Mouse (Mus musculus) olfactory bulb, adult 2 months (tissue): ENCODE data around the gene Trio. TPM values are rescaled to one million over a fixed set of nuclear protein-coding genes. Genes with fewer than 3 reads are reported as not detected.

Experiments used
- H3K27ac ChIP-seq: fragments of 200-500 bp; 2 replicates; pipeline ENCODE4 v1.5.1; 2012; ENCODE audit warnings: low read depth, low read length; ENCODE audit not compliant: insufficient read depth
- H3K4me1 ChIP-seq: fragments of 200-500 bp; 2 replicates; pipeline ENCODE4 v1.6.1; 2012; ENCODE audit warnings: low read length; ENCODE audit not compliant: control insufficient read depth, insufficient read depth
- H3K4me3 ChIP-seq: fragments of 200-500 bp; 2 replicates; pipeline ENCODE4 v1.5.1; 2012; ENCODE audit warnings: mild to moderate bottlenecking, low read depth, low read length, moderate library complexity; ENCODE audit not compliant: insufficient read depth
- CTCF ChIP-seq: fragments of 200-500 bp; IDR thresholded peaks from 2 replicates; pipeline ENCODE4 v1.5.1; 2012; ENCODE audit warnings: low read depth, mild to moderate bottlenecking, low read length, moderate library complexity; ENCODE audit not compliant: insufficient read depth
- POLR2A ChIP-seq: fragments of 200-500 bp; IDR thresholded peaks from 2 replicates; pipeline ENCODE4 v1.6.1; 2012; ENCODE audit warnings: mild to moderate bottlenecking, low read depth, low read length, moderate library complexity; ENCODE audit not compliant: insufficient read depth
- WGBS: fragments of 180-500 bp; shearing (Covaris S2); methylation state at CpG from one replicate; pipeline ENCODE4 v1.1.7; 2018; 5-methylcytosine and 5-hydroxymethylcytosine counted together
- polyA plus RNA-seq: library from polyadenylated mRNA; stranded (reverse); fragments of >200 nt; gene quantifications from 2 replicates; pipeline ENCODE4 v1.2.4, GENCODE M21; 2012; ENCODE audit warnings: low replicate concordance; ENCODE audit not compliant: missing spikeins, insufficient read depth, insufficient read length

The Trio gene
- polyA plus RNA-seq, 1 experiment, result 76.4 TPM

DNA sequence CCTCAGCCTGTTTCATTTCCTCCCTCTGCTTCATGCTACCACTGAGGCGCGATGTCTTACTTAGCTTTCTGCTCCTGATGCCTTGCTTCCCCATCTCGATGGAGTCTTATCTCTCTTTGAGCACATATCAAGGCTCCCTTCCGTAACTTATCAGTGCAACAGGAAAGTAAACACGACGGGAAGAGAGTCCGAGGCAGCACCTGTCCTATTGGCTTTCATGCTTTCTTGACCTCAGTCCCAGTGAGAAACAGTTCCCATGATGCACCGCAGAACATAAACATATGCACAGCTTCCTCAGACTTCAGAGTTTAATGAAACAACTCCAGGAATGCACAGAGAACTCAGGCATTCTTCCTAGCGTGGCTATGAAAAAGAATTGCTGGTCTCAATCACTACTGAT lies 65.0 kb downstream of the Trio start:
- Histone ChIP-seq H3K4me1 (peaks cover 24% of the 10 kb centered on the region), H3K27ac (no peak overlapping the region), H3K4me3 (no peak overlapping the region)
- TF ChIP-seq CTCF (no peak), POLR2A (no peak)
- WGBS, result 83% methylated on average over 9 of the region's 9 CpGs

DNA sequence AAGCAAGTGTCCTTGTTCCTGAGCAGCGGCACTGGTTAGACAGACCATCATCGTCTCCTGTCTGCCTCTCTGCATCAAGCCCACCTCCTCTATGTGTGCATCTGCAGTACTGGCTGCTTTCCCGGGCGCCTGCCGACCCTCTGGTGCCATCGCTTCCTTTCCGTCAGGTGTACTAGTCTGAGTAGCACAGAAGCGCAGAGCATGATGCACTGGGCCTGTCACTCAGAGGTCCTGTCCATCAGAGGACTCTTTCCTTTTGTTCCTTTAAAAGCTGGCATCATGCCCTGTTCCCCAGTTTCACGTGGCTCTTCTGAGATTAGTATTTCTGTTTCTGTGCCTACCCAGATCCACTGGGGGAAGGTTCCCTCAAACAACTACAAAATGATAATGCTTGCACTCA lies 67.8 kb downstream of the Trio start:
- Histone ChIP-seq H3K4me3 (no peak overlapping the region), H3K27ac (no peak overlapping the region), H3K4me1 (peaks cover 28% of the 10 kb centered on the region)
- WGBS, result 65% methylated on average over 9 of the region's 9 CpGs
- TF ChIP-seq POLR2A (no peak), CTCF (no peak)

DNA sequence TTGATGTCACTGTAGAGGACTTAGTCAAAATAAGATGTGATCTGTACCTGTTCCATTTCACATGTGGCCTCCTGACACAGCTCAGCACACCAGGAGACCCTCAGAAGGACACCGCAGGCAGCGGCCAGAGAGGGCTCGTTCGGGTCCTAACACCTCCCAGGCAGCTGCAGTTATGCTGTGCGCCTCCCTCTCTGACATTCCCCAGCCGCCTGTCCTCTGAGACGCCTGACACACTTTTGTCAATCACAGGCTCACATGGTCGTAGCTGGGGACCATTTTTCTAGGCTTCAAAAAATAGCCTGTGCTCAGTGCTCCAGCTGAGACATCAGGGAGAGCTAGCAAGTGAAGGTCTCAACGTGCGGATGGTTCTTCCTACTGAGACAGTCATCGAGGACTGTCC lies 70.0 kb downstream of the Trio start:
- no peak overlapping the region for H3K27ac ChIP-seq
- no peak overlapping the region for H3K4me3 ChIP-seq
- TF ChIP-seq CTCF (no peak), POLR2A (no peak)
- 62% methylated on average over 11 of the region's 11 CpGs for WGBS
- peaks cover 28% of the 10 kb centered on the region for H3K4me1 ChIP-seq

DNA sequence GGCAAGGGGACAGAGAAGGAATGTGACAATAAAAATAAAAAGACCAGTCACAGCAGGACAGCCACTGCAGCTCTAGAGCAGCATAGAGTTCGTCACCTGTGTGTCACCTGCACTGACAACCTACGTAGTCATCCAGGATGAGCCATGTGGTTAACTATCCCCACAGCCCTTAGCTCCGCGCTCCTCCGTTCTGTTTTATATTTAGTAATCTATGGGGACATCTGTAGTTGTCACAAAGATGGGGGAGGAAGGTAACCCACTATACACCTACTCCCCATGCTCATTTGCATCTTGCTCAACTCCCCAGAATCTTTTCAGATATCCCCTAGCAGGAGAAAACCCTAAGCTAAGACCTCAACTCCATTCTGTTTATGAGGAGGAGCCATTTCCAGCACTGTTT lies 71.3 kb downstream of the Trio start:
- peaks cover 20% of the 10 kb centered on the region for H3K4me1 ChIP-seq
- no peak overlapping the region for H3K4me3 ChIP-seq
- whole genome bisulfite sequencing, result 82% methylated on average over 5 of the region's 5 CpGs
- no peak for TF ChIP-seq POLR2A
- no peak for TF ChIP-seq CTCF
- no peak overlapping the region for H3K27ac ChIP-seq

DNA sequence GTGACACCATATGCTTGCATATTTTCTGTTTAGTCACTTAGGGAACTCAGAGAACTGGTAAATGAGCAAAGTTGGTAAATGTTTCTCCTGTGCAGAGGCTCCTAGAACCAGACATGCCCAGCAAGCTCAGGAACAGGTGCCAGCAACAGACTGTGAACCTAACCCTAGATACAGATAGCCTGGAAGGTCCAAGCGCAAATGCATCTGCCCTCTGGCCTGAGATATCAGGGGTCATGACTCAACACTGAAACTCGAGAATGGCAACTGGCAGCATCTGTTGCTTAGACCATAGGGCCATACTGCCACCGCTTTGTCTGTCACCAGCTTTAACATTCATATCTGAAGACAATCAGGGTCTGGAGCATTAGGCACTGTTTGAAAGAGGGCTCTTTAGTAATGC lies 72.1 kb downstream of the Trio start:
- TF ChIP-seq CTCF, result no peak
- no peak for TF ChIP-seq POLR2A
- WGBS, result 90% methylated on average over 3 of the region's 3 CpGs
- peaks cover 20% of the 10 kb centered on the region for H3K4me1 ChIP-seq
- no peak overlapping the region for H3K27ac ChIP-seq
- no peak overlapping the region for H3K4me3 ChIP-seq

DNA sequence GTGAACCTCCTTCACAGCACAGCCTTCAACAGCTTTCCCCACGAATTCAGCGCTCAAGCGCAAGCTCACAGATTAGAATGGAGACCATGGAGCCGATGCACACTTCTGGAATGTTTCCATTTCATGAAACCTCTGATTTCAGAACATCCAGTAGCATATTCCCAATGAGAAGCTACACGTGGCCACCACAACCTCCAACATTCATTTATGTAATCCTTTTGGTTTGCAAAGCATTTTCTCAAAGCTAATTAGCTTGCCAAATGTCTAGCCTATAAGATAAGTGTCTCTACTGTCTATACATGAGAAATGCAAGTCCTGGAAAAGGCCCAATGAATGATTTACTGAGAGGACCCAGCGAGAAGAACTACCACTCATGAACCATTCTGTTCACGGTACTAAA lies 74.5 kb downstream of the Trio start:
- Histone ChIP-seq H3K4me1 (peaks cover 20% of the 10 kb centered on the region), H3K27ac (no peak overlapping the region), H3K4me3 (no peak overlapping the region)
- TF ChIP-seq CTCF, result no peak
- no peak for TF ChIP-seq POLR2A
- 93% methylated on average over 7 of the region's 7 CpGs for WGBS

DNA sequence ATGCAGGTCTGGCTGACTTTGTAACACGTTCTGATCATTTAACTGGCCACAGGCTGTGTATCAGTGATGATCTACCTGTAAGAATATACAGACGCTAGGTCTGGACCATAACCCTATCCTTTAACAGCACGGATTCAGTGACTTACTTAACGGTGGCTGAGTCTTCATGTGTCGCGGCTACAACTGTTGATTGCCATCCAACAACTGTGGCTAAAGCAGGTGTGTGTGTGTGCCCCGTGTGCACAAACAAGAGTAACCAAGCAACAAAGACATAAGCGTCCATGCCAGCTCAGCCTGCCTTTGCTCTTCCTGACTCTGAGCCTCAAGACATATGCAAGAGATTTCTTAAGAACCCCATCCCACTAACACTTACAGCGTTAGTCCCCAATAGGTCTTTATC lies 76.5 kb downstream of the Trio start:
- whole genome bisulfite sequencing, result 90% methylated on average over 9 of the region's 9 CpGs
- TF ChIP-seq POLR2A (no peak), CTCF (no peak)
- Histone ChIP-seq H3K27ac (no peak overlapping the region), H3K4me1 (peaks cover 17% of the 10 kb centered on the region), H3K4me3 (no peak overlapping the region)

DNA sequence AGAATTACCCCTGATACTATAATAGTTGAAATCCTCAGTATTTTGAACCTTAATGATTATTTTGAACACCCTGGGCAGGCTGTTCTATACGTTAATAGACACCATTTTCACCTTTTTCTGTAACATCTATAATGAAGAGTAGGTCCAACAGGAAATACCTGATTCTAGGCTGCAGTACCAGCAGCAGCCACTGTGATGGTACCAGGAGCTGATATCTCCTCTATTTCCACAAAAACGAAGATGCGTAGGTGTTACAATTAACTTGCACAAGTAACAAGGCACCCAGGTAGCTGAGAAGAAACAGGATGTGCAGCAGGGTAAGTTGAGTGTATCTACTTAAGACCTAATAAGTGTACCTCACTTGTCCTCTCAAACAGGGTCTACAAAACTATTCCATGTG lies 77.8 kb downstream of the Trio start:
- TF ChIP-seq CTCF (no peak), POLR2A (no peak)
- no peak overlapping the region for H3K4me3 ChIP-seq
- 96% methylated on average over 3 of the region's 3 CpGs for WGBS
- H3K4me1 ChIP-seq, result peaks cover 25% of the 10 kb centered on the region
- H3K27ac ChIP-seq, result no peak overlapping the region

DNA sequence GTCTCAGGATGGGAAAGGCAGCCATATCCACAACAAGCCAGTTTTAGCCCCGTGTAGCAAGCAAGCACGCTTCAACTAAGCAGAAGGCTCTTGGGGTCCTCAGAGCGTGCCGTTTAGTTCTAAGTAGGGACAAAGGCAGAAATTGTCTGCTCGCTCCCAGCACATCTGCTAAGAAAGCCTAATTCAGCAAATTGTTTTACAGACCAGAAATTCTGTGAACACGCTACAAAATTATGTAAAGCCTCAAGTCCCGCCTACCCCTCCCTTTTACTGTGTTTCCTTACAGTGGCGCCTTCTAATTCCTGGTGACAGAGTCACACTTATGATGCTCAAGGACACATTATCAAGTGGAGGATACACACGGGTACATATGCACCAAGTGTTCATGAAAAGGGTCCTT lies 80.1 kb downstream of the Trio start:
- Histone ChIP-seq H3K4me1 (peaks cover 37% of the 10 kb centered on the region), H3K27ac (no peak overlapping the region), H3K4me3 (no peak overlapping the region)
- no peak for TF ChIP-seq POLR2A
- no peak for TF ChIP-seq CTCF
- 59% methylated on average over 9 of the region's 9 CpGs for WGBS

DNA sequence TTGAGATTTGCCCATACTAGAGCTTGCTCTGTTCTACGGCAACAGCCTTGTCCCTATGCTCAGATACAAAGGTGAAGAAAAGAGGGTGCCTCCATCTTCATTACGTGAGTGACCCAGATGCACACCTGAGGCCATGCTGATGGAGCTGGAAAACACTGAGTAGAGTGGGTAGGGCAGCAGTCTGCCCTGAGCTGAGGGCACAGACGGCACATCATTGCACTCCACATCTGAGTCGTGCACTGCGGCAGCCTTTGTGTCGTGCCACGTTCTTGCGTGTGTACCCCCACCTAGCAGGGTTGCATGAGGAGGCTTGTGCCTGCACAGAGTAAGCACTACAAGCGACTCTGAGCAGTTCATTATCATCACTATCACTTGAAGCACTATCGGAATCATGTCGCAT lies 80.8 kb downstream of the Trio start:
- 88% methylated on average over 11 of the region's 11 CpGs for WGBS
- Histone ChIP-seq H3K4me3 (no peak overlapping the region), H3K27ac (no peak overlapping the region), H3K4me1 (peaks cover 39% of the 10 kb centered on the region)
- no peak for TF ChIP-seq POLR2A
- no peak for TF ChIP-seq CTCF
